Mouse (Mus musculus): ENCODE measurements around the gene Gsg1l. TPM values are rescaled to one million over a fixed set of nuclear protein-coding genes. Genes with fewer than 3 reads are reported as not detected.
A peak's percentile ranks its signal among the peaks of the same experiment; 100 is the strongest.

Gene Gsg1l
- total and polyA plus RNA-seq, 2 experiments from 2014 or later: 5.7 to 16.6 TPM

- Histone ChIP-seq H3K27me3 (ENCODE audit: control insufficient read depth, insufficient read depth, low read length) (no peaks in the 10 kb centered on the region), H3K9me3 (replicated peaks; ENCODE audit: control insufficient read depth, low read length) (no peaks in the 10 kb centered on the region), H3K9ac (replicated peaks; ENCODE audit: low read depth, low read length) (no peak overlapping the region), H3K4me3 (ENCODE audit: low read depth, low read length) (no peak overlapping the region), H3K27ac (ENCODE audit: low read depth) (no peak overlapping the region), H3K4me1 (ENCODE audit: control insufficient read depth, insufficient read depth) (peaks cover 24% of the 10 kb centered on the region), H3K36me3 (replicated peaks; ENCODE audit: control insufficient read depth, insufficient read depth, low read length) (no peaks in the 10 kb centered on the region), H3K4me2 (ENCODE audit: low read depth, low read length) (no peak overlapping the region)
- ATAC-seq (ENCODE audit: insufficient read depth, low read depth) (no peak), DNase-seq (ENCODE audit: low spot score) (no peak)
- WGBS: 55% methylated on average over 6 of the region's 6 CpGs
- TF ChIP-seq CTCF (IDR thresholded peaks at IDR 0.05; ENCODE audit: low read depth) (no peak), EP300 (IDR thresholded peaks at IDR 0.05; ENCODE audit: low read depth) (no peak)
Measured at GRCm38 (mm10) chr7:125975414-125975813, 106.8 kb downstream of the Gsg1l start.

- Histone ChIP-seq H3K36me3 (replicated peaks; ENCODE audit: control insufficient read depth, insufficient read depth, low read length) (no peaks in the 10 kb centered on the region), H3K9me3 (replicated peaks; ENCODE audit: control insufficient read depth, low read length) (no peaks in the 10 kb centered on the region), H3K27me3 (ENCODE audit: control insufficient read depth, insufficient read depth, low read length) (no peaks in the 10 kb centered on the region), H3K4me2 (ENCODE audit: low read depth, low read length) (no peak overlapping the region), H3K9ac (replicated peaks; ENCODE audit: low read depth, low read length) (no peak overlapping the region), H3K4me3 (ENCODE audit: low read depth, low read length) (no peak overlapping the region), H3K27ac (ENCODE audit: low read depth) (peak overlapping the region; percentile 57; the same call in 1 of the 2 replicates), H3K4me1 (ENCODE audit: control insufficient read depth, insufficient read depth) (peaks cover 30% of the 10 kb centered on the region)
- ATAC-seq (ENCODE audit: insufficient read depth, low read depth) (peak; percentile 24; the same call in 1 of the 2 replicates), DNase-seq (ENCODE audit: low spot score) (no peak)
- WGBS: 45% methylated on average over 4 of the region's 4 CpGs
- TF ChIP-seq CTCF (IDR thresholded peaks at IDR 0.05; ENCODE audit: low read depth): no peak
Measured at GRCm38 (mm10) chr7:125973874-125974273, 108.3 kb downstream of the Gsg1l start.

- DNase-seq (ENCODE audit: low spot score): no peak
- TF ChIP-seq CTCF (IDR thresholded peaks at IDR 0.05; ENCODE audit: low read depth) (no peak), EP300 (IDR thresholded peaks at IDR 0.05; ENCODE audit: low read depth) (no peak)
- Histone ChIP-seq H3K27ac (ENCODE audit: low read depth) (peak overlapping the region; percentile 57), H3K36me3 (replicated peaks; ENCODE audit: control insufficient read depth, insufficient read depth, low read length) (no peaks in the 10 kb centered on the region), H3K4me1 (ENCODE audit: control insufficient read depth, insufficient read depth) (peaks cover 30% of the 10 kb centered on the region), H3K9ac (replicated peaks; ENCODE audit: low read depth, low read length) (no peak overlapping the region), H3K27me3 (ENCODE audit: control insufficient read depth, insufficient read depth, low read length) (no peaks in the 10 kb centered on the region), H3K9me3 (replicated peaks; ENCODE audit: control insufficient read depth, low read length) (no peaks in the 10 kb centered on the region), H3K4me2 (ENCODE audit: low read depth, low read length) (no peak overlapping the region), H3K4me3 (ENCODE audit: low read depth, low read length) (no peak overlapping the region)
- ATAC-seq (ENCODE audit: insufficient read depth, low read depth): no peak
- WGBS: 53% methylated on average over 6 of the region's 6 CpGs
Measured at GRCm38 (mm10) chr7:125972776-125973175, 109.4 kb downstream of the Gsg1l start.

GRCm38 (mm10) chr7:125972174-125972672, 110.0 kb downstream of the Gsg1l start:
- Histone ChIP-seq H3K4me2 (ENCODE audit: low read depth, low read length) (no peak overlapping the region), H3K27ac (ENCODE audit: low read depth) (peak overlapping the region; percentile 57), H3K36me3 (replicated peaks; ENCODE audit: control insufficient read depth, insufficient read depth, low read length) (no peaks in the 10 kb centered on the region), H3K9ac (replicated peaks; ENCODE audit: low read depth, low read length) (no peak overlapping the region), H3K4me1 (ENCODE audit: control insufficient read depth, insufficient read depth) (peaks cover 30% of the 10 kb centered on the region), H3K4me3 (ENCODE audit: low read depth, low read length) (no peak overlapping the region), H3K9me3 (replicated peaks; ENCODE audit: control insufficient read depth, low read length) (no peaks in the 10 kb centered on the region), H3K27me3 (ENCODE audit: control insufficient read depth, insufficient read depth, low read length) (no peaks in the 10 kb centered on the region)
- DNase-seq (ENCODE audit: low spot score) (peak; percentile 73), ATAC-seq (ENCODE audit: insufficient read depth, low read depth) (peak; percentile 85)
- peak; percentile 64; the same call in 1 of the 2 replicates for TF ChIP-seq EP300 (IDR thresholded peaks at IDR 0.05; ENCODE audit: low read depth)
- no peak for TF ChIP-seq CTCF (IDR thresholded peaks at IDR 0.05; ENCODE audit: low read depth)
- WGBS: 37% methylated on average over 7 of the region's 7 CpGs

- H3K27ac ChIP-seq (ENCODE audit: low read depth): no peak overlapping the region
- no peak for DNase-seq (ENCODE audit: low spot score)
- no peaks in the 10 kb centered on the region for H3K27me3 ChIP-seq (ENCODE audit: control insufficient read depth, insufficient read depth, low read length)
- H3K36me3 ChIP-seq (replicated peaks; ENCODE audit: control insufficient read depth, insufficient read depth, low read length): no peaks in the 10 kb centered on the region
- H3K9me3 ChIP-seq (replicated peaks; ENCODE audit: control insufficient read depth, low read length): no peaks in the 10 kb centered on the region
- no peak for ATAC-seq (ENCODE audit: insufficient read depth, low read depth)
- TF ChIP-seq CTCF (IDR thresholded peaks at IDR 0.05; ENCODE audit: low read depth): no peak
- no peak for TF ChIP-seq EP300 (IDR thresholded peaks at IDR 0.05; ENCODE audit: low read depth)
- whole genome bisulfite sequencing: 38% methylated on average over 3 of the region's 3 CpGs
- no peak overlapping the region for H3K4me2 ChIP-seq (ENCODE audit: low read depth, low read length)
- H3K4me1 ChIP-seq (ENCODE audit: control insufficient read depth, insufficient read depth): peaks cover 40% of the 10 kb centered on the region
- H3K4me3 ChIP-seq (ENCODE audit: low read depth, low read length): no peak overlapping the region
- H3K9ac ChIP-seq (replicated peaks; ENCODE audit: low read depth, low read length): no peak overlapping the region
Measured at GRCm38 (mm10) chr7:125969076-125969475, 113.1 kb downstream of the Gsg1l start.
